Mouse (Mus musculus) heart, adult 9 months (tissue): Measurements from ENCODE around the gene Pip5k1c.

ENCODE experiments used
- DNase-seq, 2 experiments: peaks; one replicate each; pipeline ENCODE4 v3.0.0; 2022; ENCODE audit warnings: low spot score in 2 of 2

Pip5k1c gene

GRCm38 (mm10) chr10:81346453-81347067 lies 53.8 kb downstream of the Pip5k1c start:
- DNase-seq, result no peak

DNA sequence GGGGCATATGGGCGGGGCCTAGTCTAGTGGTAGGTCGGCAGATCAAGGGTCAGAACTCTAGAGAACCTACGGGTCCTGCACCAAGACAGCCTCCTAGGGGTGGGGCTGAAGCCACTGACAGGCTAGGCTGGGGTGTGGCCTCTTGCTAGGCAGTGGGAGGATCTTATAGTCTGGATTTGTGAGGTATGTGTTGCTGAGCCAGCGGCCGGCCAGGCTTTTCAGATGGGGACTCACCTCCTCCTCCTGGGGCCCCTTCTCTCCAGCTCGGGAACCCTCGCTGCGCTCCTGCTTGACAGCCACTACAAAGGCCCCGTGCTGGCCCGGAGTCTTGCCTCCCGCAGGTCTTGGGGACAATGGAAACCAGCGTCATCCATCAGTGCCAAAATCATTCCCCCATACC lies 56.4 kb downstream of the Pip5k1c start:
- no peak for DNase-seq

- no peak for DNase-seq
These were observed 57.2 kb downstream of the Pip5k1c start for GRCm38 (mm10) chr10:81349961-81350350.

DNA sequence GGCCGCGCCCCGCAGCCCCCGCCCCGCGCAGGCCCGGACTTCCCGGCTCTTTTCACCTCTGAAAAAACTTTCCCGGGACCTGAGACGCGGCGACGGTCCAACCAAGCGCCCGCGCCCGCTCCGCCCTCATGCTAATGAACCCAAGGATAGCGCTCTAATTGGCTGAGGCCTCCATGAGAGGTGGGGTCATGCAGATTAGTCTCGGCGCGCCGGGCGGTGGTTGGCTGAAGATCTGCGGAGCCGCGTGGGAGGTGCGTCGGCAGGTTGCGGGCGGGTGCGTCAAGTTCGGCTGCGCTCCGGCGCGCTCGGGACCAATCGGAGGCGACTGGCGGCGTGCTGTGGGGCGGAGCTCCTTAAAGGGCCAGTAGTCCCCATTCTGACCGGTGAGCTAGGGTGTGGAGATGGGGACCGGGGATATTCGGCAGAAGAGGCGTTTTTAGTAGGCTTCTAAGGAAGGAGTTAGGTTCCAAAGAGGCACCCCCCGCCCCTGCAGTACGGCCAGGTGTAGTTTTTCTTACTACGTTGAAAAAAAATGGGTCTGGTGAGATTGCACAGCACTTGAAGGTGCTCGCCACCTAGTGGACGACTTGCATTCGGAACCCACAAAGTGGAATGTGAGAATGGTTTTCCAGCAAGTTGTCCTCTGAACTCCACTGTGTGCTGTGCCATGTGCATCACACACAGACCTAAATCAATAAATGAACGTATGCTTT lies 57.7 kb downstream of the Pip5k1c start, which contains the start of gene Hmg20b:
Gene Hmg20b, minus strand, starts transcription at position 130 of the 713 bp plus-strand sequence.
- peak; percentile 99 to 100 for DNase-seq

DNA sequence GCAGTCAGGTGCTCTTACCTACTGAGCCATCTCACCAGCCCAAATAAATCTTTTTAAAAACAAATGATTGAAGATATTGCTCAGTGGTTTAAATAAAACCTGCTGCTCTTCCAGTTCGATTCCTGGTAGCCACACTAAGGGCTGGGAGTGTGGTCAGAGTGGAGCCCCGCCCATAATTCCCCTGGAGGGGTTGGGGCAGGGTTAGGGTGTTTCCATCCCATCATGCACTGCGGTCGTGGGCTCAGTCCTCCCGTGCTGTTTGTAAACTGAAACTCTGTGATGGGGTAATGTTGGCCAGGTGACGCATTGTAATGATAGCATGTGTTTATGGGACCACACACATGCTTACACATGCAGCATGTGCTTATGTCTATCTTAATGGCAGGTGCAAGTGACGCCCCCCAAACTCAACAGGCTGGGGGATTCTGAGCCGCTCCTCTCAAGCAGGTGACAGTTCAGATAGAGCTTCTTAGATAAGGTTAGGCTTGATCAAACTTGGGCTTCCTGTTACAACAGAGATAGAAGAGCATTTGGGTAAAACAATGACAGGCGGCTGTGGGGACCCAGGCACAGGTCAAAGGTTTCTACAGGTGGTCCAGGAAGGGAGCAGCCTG lies 59.0 kb downstream of the Pip5k1c start:
- DNase-seq, result no peak

GRCm38 (mm10) chr10:81354738-81355477 lies 62.1 kb downstream of the Pip5k1c start:
- DNase-seq, result no peak

- DNase-seq, result no peak
These were observed 62.8 kb downstream of the Pip5k1c start for GRCm38 (mm10) chr10:81355533-81355932.

GRCm38 (mm10) chr10:81356352-81356990 lies 63.7 kb downstream of the Pip5k1c start:
- DNase-seq, result no peak

GRCm38 (mm10) chr10:81356991-81357844 lies 64.5 kb downstream of the Pip5k1c start, which contains the start of gene Mfsd12:
TSS of gene Mfsd12 (plus strand) at chr10:81357491.
- peak; percentile 86 to 90 for DNase-seq

GRCm38 (mm10) chr10:81358209-81358608 lies 65.4 kb downstream of the Pip5k1c start:
- DNase-seq, result no peak

DNA sequence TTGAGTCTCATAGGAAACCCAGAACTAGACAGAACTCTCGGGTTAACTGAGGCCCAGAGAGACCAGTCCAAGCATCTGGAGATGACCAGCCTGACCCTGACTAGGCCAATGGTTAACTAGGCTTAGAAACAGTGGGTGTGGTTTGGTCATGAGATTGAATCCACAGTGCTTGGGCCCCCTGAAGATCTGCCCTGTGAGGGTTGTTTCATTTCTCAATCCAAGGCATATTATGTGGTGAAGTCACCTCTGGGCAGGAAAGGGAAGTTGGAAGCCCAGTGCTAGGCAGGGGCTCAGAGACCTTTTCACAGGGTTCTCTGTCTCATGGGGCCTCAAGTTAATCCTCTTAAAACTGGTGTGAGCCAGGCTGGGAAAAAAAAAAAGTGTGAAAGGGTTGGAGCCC lies 66.1 kb downstream of the Pip5k1c start:
- no peak for DNase-seq

DNA sequence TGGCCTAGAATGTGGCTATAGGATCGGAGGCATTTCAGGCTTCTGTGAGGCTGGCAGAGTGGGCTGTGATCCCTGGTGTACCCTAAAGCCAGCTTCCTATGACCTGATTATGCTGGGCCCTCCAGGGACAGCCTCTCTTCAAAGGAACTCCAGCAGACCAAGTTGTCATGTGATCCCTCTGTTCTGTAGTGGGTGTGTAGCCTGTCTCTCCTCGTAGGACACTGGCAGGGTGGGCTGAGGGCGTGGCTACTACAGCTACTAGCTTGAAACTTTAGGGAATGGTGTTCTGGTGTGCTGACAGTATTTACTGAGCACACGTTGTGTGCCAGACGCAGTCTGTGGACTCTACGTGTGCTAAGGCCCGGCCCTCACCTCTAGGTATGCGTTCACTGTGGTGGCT lies 68.0 kb downstream of the Pip5k1c start:
- no peak for DNase-seq

DNA sequence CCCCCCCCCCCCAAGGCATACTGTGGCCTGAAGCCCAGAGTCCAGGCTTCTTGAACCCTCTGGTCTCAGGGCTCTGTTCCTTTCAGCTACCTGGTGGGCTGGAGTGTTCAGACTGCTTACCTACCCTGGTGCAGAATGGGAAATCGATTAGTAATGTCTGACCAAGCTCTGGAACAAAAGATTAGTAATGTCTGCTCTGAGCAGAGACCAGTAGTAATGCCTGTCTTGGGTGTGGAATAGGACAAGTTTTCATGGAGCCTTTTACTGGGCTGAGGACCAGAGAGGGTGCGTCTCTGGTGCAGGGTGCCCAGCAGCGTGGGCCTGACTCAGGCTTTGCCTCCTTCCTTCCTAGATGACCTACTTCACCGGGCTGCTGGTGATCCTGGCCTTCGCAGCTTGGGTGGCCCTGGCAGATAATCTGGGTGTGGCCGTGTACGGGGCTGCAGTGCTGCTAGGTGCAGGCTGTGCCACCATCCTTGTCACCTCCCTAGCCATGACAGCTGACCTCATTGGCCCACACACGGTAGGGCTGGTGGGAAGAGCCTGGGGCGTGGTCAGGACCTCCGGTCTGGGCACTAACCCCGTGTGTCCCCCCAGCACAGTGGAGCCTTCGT lies 69.7 kb downstream of the Pip5k1c start:
- no peak for DNase-seq

DNA sequence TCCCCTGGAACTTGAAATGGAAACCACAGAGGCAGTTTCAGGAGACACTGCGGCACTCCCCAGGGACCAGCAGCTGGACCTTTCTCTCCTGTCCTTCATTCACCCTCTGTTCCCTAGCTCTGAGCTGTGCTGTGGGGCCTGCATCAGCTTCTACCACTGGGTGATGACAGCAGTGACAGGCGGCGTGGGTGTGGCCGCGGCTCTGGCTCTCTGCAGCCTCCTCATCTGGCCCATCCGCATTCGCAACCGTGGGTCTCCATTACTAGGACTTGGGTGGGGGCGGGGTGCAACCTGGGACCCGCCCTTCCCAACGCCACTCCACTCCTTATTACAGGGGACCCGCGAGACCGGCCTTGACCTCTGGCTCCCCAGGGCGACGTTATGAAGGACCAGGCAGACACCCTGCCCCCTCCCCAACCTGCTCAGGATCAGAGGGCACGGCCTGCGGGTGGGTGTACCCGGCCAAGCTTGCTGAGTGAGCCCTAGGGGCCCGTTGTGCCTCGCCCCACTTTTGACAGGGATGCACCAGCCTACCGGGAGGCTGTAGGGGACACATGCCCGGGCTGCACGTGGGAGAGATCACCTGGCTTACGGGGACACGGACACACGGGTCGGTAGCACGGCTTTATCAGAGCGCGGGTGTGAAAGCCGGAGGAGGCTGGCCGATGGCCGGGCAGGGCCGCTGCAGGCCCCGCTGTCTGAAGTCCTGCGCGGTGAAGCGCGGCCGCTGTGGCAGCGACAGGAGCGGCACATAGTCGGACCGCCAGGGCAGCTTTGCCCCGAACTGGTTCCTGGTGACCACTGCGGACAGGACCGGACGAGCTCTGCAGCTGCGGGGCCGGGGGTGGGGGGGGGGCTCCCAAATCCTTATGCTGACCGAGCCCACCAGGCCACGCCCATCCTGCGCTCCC lies 70.9 kb downstream of the Pip5k1c start:
- peak in 1 of 2 experiments; percentile 65 for DNase-seq

GRCm38 (mm10) chr10:81364666-81365065 lies 71.9 kb downstream of the Pip5k1c start:
- no peak for DNase-seq

- no peak for DNase-seq
These were observed 72.3 kb downstream of the Pip5k1c start for GRCm38 (mm10) chr10:81365073-81365472.

GRCm38 (mm10) chr10:81365672-81366476 lies 73.1 kb downstream of the Pip5k1c start, which contains the start of gene 4930404N11Rik:
TSS of gene 4930404N11Rik (minus strand) at chr10:81365816.
- DNase-seq, result no peak

DNA sequence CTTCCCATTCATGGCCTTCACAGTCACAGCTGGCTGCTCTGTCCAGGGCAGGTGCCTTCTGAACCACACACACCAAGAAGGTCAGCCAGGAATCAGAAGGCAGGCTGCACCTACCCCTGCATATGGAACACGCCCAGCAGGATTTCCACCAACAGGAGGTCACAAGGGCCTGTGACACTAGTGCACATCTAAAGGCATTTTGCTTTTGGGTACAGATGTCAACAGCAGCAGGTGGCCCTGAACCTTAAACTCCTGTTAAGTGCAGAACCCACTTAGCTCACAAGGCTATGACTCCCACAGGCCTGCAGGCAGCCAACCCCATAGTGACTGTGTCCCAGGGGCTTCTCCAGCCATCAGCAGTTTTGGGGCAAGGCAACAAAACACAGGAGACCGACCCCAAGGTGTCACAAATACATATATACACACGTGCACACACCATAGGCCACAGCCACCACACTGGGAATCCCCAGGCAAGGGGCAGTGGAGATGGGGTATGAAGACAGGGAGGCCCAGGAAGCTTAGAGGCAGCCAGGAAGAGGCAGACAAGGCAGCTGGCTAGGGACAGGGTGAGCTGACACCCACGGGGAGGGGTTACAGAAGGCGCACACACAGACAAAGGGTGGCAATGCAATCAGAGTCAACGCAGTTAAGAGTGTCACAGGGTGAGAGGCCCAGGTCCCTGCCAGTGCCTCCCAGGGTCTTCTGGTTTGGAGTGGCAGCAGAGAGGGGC lies 73.9 kb downstream of the Pip5k1c start:
- DNase-seq, result no peak
